In genomic region chr1:189786707-189787485, GRCm38 (mm10) we compare ENCODE assay signal across 10 mouse cellular contexts. TPM values are rescaled to one million over a fixed set of nuclear protein-coding genes. Genes with fewer than 3 reads are reported as not detected.
DNase-seq lines count a peak whose midpoint lies in the region; ATAC-seq and TF ChIP-seq lines count a peak whose summit lies in the region.
"Had no signal": no experiment of that assay in that cellular context is flagged by ENCODE, and none has a peak within 500 bp of the region (broad histone marks: within the 10 kb centered on the region; RNA-seq: fewer than 3 reads in every experiment).

No protein-coding gene starts in this region.

- peaks cover 2% of the 10 kb centered on the region; the same call in 1 of the 2 replicates for H3K27me3 ChIP-seq in midbrain, embryonic 11.5 days (ENCODE audit: control insufficient read depth, insufficient read depth, low read length)
- H3K27me3 ChIP-seq in midbrain, embryonic 15.5 days (replicated peaks): peaks cover 4% of the 10 kb centered on the region; the same call in 1 of the 2 replicates
- H3K27me3 ChIP-seq in intestine, embryonic 16.5 days (replicated peaks; ENCODE audit: control insufficient read depth, insufficient read depth, low read length): no peaks in the 10 kb centered on the region

- no peak for TF ChIP-seq POLR2A in lung, adult 2 months (IDR thresholded peaks at IDR 0.05; ENCODE audit: borderline replicate concordance, extremely low read depth, low read depth, low read length)

- H3K9me3 ChIP-seq in midbrain, embryonic 11.5 days (ENCODE audit: control insufficient read depth, low read length): no peaks in the 10 kb centered on the region
- H3K9me3 ChIP-seq in midbrain, embryonic 15.5 days: no peaks in the 10 kb centered on the region
- no peaks in the 10 kb centered on the region for H3K9me3 ChIP-seq in intestine, embryonic 16.5 days (ENCODE audit: control insufficient read depth, low read length)

- no peak overlapping the region for H3K4me3 ChIP-seq in midbrain, embryonic 11.5 days (ENCODE audit: low read depth, low read length)
- no peak overlapping the region for H3K4me3 ChIP-seq in midbrain, embryonic 15.5 days
- no peak overlapping the region for H3K4me3 ChIP-seq in lung, adult 2 months (replicated peaks; ENCODE audit: extremely low read depth, low read depth, low read length)
- no peak overlapping the region for H3K4me3 ChIP-seq in intestine, embryonic 16.5 days (ENCODE audit: low read length)

- no peak for TF ChIP-seq CTCF in lung, adult 2 months (IDR thresholded peaks at IDR 0.05; ENCODE audit: insufficient read depth, low read length)

- H3K4me2 ChIP-seq in midbrain, embryonic 11.5 days: no peak overlapping the region
- H3K4me2 ChIP-seq in midbrain, embryonic 15.5 days: no peak overlapping the region
- H3K4me2 ChIP-seq in intestine, embryonic 16.5 days (ENCODE audit: low read depth, low read length): no peak overlapping the region

- 48% methylated on average over 26 of the region's 26 CpGs for WGBS in midbrain, embryonic 11.5 days
- 42% methylated on average over 26 of the region's 26 CpGs for WGBS in midbrain, embryonic 15.5 days
- WGBS in lung, adult 2 months: 47% methylated on average over 26 of the region's 26 CpGs
- 72% methylated on average over 26 of the region's 26 CpGs for WGBS in intestine, embryonic 16.5 days

- peak; percentile 51 for DNase-seq in embryo, embryonic 10 days (ENCODE audit: low spot score)
- DNase-seq in embryo, embryonic 10.5 days (ENCODE audit: low spot score): no peak
- DNase-seq in midbrain, embryonic 11.5 days (ENCODE audit: low spot score, missing footprints): peak; percentile 90
- DNase-seq in lung, adult 2 months: peak; percentile 25
- no peak for DNase-seq in yolk sac, embryonic 10.5 days (ENCODE audit: low spot score)
- DNase-seq: cerebellum, adult 18-20 months had no signal

- ATAC-seq in midbrain, embryonic 11.5 days (ENCODE audit: low FRiP score): no peak
- no peak for ATAC-seq in midbrain, embryonic 15.5 days (replicated peaks)
- ATAC-seq in megakaryocyte, adult 5-6 weeks (ENCODE audit: poor library complexity, severe bottlenecking): no peak
- ATAC-seq in intestine, embryonic 16.5 days: no peak

- no peak overlapping the region for H3K9ac ChIP-seq in midbrain, embryonic 11.5 days (ENCODE audit: low read length)
- no peak overlapping the region for H3K9ac ChIP-seq in midbrain, embryonic 15.5 days
- no peak overlapping the region for H3K9ac ChIP-seq in intestine, embryonic 16.5 days (ENCODE audit: low read depth, low read length)

- H3K27ac ChIP-seq in midbrain, embryonic 11.5 days (ENCODE audit: low read depth, low read length): no peak overlapping the region
- no peak overlapping the region for H3K27ac ChIP-seq in midbrain, embryonic 15.5 days
- no peak overlapping the region for H3K27ac ChIP-seq in intestine, embryonic 16.5 days (ENCODE audit: low read length)
- H3K27ac ChIP-seq: macrophage had no signal

- peaks cover 24% of the 10 kb centered on the region for H3K4me1 ChIP-seq in midbrain, embryonic 11.5 days (ENCODE audit: control insufficient read depth, insufficient read depth, low read length)
- peaks cover under 1% of the 10 kb centered on the region; the same call in 1 of the 2 replicates for H3K4me1 ChIP-seq in midbrain, embryonic 15.5 days
- H3K4me1 ChIP-seq in lung, adult 2 months (ENCODE audit: control insufficient read depth, insufficient read depth, low read length): peaks cover 12% of the 10 kb centered on the region
- H3K4me1 ChIP-seq in intestine, embryonic 16.5 days (ENCODE audit: control insufficient read depth, insufficient read depth, low read length): peaks cover 18% of the 10 kb centered on the region

- H3K36me3 ChIP-seq in midbrain, embryonic 11.5 days (ENCODE audit: control insufficient read depth, insufficient read depth, low read length): no peaks in the 10 kb centered on the region
- H3K36me3 ChIP-seq in midbrain, embryonic 15.5 days (replicated peaks): no peaks in the 10 kb centered on the region
- H3K36me3 ChIP-seq in intestine, embryonic 16.5 days (ENCODE audit: control insufficient read depth, insufficient read depth, low read length): no peaks in the 10 kb centered on the region

RNA-seq across cellular contexts. Expression of gene Ptpn14, which starts 58.8 kb away (rescaled TPM):
- polyA plus RNA-seq in midbrain, embryonic 11.5 days (2014; fragmentation: Nextera tagmentation; extraction: Ambion mirVana): 4.3 TPM in 2 replicates
- 1.5 and 2.1 TPM in 2 replicates for polyA plus RNA-seq in midbrain, embryonic 15.5 days (2015; fragmentation: Nextera tagmentation; extraction: Ambion mirVana)
- polyA plus RNA-seq in lung, adult 2 months (2012; rRNA removed): 18.9 and 19.7 TPM in 2 replicates
- 0.02 and 0.09 TPM in 2 replicates for total RNA-seq in megakaryocyte, adult 5-6 weeks (2015)
- 0.26 TPM in 1 of 2 replicates, not detected in the other for total RNA-seq in megakaryocyte, adult 5-6 weeks (2017)
- 4.0 and 4.2 TPM in 2 replicates for polyA plus RNA-seq in intestine, embryonic 16.5 days (2015; fragmentation: Nextera tagmentation; extraction: Ambion mirVana)

Comparison
In these comparisons a context has a peak if more than half of its experiments do, and no peak if none do; other contexts are left out.
1. DNase-seq: peak in embryo, embryonic 10 days (single experiment), midbrain, embryonic 11.5 days (single experiment) and lung, adult 2 months (single experiment); none in embryo, embryonic 10.5 days (single experiment) and yolk sac, embryonic 10.5 days (single experiment).